Mouse (Mus musculus) Muller cell, postnatal 12 days (primary cell): ENCODE data around the gene Ccl26.

Experiments used
- DNase-seq: peaks from one replicate; pipeline ENCODE4 v3.0.0-alpha.2; 2015; ENCODE audit errors: inconsistent ontology term

Gene Ccl26

DNA sequence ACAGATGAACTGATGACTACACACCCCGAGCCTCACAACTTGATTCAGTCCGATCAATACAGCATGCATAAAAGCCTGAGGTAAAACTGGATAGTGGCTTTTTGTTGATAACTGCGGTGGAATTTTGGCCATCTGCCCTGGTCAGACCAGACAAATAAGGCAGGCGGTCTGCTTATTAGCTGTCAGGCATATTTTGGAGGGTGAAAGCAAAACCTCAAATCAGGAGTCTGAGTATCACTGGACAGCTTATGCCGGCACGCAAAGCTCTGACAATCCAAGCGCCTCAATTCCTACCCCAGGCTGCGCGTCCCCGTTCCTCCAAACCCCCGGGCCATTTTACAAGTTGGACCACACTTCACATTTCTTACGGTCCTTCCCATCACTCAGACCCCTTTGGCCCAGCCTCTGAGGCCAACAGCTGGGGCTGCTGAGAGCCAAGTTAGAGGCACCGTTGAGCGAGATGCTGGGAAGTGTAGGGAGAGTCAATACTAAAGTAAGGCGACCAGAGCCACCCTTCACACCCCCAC is 19.3 kb downstream of the Ccl26 start:
- peak; percentile 86 for DNase-seq

DNA sequence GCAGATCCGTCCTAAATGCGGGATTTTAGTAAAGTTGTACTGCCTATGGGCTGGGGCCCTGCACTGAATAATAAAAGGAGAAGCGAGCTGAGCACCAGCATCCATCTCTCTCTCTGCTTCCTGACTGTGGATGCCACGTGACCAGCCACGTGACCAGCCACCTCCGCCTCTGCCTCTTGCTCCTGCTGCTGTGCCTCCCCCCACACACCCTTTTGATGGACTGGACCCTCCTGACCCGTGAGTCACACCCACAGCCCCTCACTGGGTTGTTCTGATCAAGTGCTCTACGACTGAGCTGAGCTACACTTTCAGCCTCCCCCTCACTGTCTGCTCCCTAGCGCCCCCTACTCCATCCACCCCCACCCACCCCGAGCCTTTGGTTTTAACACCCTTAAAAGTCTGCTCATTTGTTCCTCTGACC is 25.6 kb downstream of the Ccl26 start:
- DNase-seq = no peak

DNA sequence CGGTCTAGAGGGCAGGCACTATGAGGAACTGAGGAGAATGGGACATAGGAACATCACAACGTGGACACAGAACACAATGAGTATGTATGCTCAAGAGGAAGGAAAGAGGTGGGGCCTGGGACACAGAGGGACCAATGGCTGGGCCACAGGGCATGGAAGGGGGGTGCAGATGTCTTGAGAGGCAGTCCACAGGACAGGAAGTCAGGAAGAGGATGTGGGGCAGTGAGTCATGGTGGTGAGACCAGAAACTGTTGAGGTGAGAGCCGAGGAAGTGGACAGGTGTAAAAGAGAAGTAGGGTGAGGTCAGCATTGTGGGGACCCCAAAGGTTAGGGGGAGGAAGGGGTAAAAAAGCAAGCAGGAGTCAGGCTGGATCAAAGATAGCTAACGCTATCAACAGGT is 26.0 kb downstream of the Ccl26 start:
- DNase-seq = no peak

DNA sequence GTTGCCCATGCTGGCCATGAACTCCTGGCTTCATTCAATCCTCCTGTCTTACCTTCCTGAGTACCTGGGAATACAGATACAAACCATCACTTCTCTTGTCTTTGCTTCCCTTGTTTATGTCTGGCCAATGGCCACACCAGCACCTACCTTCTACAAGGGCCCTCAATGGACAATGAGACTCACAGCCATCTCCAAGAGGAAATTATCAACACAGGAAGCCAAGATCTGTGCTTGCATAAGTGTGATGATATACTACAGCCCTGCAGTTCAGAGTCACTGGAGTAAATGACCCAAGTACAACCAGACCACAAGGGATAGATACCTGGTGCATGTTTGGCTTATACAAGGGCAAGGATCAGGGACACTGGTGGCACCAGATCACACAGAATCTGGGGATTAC is 27.5 kb downstream of the Ccl26 start:
- DNase-seq = no peak

DNA sequence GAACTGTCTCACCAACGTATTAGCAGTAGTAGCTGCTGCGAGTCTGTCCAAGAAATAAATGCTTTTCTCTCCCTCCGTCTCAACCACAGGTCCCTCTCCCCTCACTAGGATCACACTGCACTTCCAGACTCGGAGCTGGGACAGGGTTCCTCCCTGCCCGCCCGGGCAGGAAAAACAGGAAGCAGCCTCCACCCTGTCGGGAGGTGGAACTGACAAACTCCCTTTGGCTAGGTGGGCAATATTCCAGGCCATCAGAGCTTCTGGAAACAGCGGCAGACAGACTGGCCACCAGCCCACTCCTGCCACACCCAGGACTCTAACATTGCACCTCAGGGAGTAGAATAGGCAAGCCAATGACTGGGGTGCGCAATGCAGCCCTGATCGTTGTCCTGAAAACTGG is 29.9 kb downstream of the Ccl26 start:
- no peak for DNase-seq

DNA sequence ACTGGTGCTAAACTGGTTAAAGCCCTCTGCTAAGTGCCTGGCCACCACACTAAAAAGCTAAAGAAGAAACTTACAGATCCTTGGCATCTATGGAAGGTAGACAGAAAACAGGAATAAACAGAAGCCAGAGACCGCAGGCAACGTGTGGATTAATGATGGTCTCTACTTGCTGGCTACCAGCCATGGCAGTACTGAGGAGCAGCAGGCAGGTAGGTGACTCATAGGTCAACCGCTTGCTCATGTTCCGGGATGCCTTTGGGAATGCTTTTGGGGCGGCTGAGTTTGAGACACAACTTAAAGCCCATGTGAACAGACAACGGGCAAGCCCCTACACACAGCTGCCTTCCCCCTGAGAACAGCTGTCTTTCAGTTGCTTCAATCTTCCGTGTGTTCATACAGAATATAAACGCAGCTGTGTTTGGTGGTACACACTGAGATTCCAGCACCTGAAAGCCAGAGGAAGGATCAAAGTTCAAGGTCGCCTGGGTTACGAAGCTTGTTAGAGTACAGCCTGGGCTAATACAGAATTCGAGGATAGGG is 32.0 kb downstream of the Ccl26 start:
- DNase-seq = no peak

DNA sequence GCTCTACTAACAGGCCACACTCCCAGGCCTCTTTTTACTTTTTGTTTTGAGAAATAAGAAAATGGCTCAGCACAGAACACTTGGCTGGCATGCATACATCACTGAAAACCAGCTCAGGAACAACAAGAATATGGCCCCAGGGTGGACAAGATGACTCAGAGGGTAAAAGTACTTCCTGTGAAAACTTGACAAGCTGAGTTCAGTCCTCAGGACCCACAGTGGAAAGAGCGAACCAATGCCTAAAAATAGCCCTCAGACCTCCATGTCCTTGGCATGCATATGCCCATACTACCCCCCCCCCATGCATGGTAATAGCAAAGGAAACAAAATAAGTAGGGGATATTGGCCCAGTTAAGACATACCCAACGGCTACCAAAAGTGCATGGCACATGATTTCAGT is 33.4 kb downstream of the Ccl26 start:
- DNase-seq = no peak

DNA sequence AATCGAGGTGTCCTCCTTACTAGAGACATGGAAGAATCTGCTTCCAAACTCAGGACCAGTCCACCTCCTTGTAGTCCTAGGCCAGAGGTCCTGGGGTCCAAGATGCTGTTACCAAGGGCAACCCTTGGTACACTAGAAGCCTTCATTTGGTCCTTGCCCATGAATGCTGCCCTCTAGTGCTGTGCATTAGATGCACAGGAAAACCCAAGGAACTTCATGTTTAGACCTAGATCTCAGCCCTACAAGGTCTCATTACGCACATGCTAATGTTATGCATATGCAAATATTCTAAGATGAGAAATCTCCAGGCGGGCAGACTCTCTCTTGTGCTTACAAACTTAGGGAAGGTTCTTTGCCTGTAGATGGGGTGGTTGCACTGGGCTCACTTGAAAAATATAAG is 34.1 kb downstream of the Ccl26 start:
- no peak for DNase-seq

DNA sequence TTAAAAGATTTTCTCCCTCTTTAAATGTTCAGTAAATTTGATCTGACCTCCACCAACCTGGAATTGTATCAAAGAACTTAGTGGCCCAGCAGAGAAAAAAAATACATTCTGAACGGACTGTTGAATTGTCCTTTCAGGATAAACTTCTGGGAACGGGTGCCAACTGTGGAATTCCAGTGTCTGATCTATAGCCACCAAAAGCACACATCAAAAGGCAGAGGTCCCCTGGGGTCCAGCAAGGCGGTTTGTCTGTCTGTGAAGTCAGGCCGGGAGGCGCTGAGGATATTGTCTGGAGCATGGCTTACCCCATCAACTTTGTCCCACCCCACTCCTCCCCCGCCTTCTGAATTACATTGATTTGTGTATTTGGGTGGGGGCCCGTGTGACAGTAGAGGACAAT is 35.4 kb downstream of the Ccl26 start:
- no peak for DNase-seq

DNA sequence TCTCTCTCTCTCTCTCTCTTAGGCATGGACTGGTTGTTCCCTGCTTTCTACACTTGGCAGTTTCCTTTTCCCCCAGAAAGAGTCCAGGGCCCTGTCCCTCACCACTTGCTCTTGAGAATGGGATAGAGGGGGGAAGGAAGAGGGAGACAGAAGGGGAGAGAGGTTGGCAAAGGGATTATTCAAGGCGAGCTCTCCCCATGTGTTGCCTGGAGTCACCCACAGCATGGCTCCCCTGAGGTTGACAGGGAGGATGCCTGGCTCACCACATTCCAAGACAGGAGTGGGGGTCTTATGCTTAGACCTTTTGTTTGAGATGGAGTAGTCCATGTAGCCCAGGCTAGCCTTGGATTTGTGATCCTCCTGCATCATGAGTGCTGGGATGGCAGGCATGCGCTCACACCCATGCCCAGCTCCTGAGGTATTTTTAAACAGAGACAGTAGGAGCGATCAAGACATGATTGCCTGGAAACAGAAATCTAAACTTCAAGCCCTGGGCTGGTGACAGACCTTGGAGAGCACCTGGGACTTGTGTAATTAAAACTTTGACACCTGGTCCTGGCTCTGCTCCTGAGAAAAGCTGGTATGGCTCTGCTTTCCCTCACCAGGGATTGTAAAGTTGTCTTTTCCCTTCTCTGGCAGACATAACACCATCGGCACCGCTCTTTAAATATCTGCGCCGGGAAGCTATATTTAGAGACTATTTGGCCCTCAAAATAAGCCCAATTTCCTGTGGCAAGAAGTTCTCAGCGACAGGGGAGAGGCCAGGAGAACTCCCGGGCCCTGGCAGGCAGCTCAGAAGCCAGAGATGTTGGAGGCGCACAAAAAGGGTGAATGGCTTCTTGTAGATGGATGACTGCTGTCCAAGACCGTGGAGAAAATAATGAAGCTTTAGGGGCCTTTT is 38.5 kb downstream of the Ccl26 start:
- DNase-seq = no peak

DNA sequence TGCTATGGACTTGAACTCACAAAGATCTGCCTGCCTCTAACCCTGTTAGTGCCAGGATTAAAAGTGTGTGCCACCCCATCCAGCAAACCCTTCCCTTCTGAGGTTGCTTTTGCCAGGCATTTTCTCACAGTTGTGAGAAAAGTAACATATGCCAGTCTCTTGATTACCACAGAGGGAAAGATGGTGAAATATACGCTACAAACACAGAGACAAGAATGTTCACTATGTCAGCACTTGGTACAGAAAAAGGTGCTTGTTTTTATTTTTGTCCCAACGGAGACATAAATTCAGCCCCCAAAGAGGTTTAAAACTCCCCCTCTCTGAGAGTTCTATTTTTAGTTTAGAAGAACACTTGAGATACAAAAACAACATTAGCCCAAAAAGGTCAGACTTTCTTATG is 39.3 kb downstream of the Ccl26 start:
- DNase-seq = no peak

DNA sequence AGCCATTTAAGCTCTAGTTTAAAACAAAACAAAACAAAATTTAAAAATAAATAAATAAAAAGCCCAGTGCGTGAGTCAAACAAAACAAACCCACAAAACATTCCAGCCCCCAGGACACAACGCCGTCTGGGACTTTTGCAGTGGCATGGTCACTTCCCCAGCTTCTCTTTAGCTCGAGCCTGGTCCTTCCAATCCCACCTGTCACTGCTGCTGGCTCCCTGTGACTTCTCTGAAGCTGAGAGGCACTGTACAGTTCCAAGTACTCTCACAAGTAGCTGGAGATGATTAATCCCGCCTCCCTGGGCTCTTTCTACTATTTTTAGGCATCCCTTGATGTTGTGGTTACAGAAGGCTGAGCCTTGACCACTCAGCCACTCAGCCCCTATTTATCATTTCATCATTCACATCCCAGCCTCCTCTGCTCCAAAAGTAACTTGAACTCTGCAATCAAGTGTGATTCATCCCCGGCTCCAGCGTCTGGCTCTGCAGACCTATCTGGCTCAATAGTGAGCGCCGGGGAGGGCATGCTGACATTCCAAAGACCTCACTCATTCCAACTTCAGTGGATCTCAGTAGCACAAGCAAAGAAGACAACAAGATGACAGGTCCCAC is 41.2 kb downstream of the Ccl26 start:
- DNase-seq = peak; percentile 89

DNA sequence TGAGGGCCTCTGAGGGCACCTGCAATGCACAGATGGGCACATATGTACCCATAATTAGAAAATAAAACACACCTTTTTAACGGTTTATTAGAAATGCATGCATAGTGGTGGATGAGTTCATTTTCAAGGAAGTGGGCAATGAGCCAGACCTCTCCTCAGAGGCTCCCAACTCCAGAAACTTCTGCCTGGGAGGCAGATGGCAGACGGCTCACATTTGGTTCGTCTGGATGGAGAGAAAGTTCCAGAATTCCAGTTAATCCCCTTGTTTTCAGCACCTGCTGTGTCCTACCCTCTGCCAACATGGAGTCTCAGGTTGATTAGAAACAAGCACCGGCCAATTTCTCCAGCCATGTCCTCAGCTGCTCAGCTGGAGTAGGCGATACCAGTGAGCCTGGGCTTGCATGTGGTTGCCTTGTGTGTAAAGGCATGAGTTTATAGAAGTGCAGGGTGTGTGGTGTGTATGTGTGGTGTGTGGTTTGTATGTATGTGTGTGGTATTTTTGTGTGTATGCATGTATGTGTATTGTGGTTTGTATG is 46.0 kb downstream of the Ccl26 start:
- DNase-seq = no peak

DNA sequence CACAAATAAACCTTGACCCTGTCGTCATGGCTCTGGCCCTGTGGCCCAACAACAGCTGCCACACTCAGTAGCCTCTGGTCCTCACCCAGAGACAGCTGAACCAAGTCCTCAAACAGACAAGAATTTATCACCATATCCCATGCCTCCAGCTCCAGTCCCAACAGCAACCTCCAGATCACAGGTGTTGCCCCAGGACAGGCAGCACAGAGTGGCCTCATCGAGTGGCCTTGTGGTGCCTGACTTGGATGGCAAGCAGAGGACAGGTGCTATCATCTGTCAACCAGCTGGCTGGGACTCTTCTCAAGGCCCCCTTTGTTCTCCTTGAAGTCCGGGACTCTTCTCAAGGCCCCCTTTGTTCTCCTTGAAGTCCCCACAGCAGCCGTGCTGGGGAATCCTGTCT is 50.2 kb downstream of the Ccl26 start:
- DNase-seq = no peak

DNA sequence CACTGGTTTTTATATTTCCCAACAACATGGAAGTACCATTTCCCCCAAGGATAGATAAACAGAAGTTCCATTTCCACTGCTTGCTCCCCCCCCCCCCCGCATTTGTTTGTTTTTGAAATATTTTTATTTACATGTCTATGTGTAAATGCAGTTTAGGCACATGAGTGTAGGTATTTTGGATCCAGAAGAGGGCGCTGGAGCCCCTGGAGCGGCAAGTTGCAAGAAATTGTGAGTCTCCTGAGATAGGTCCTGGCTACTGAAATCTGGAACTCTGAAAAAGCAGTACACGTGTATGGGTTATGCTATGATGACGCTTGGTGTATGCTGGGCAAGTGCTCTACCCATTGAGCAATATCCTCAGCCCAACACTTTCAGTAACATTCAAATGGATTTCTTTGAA is 52.3 kb downstream of the Ccl26 start:
- no peak for DNase-seq
